Mouse (Mus musculus) layer of hippocampus, adult 2 months (tissue): ENCODE data around the gene Rps18. TPM values are rescaled to one million over a fixed set of nuclear protein-coding genes. Genes with fewer than 3 reads are reported as not detected.

ENCODE experiments used
- DNase-seq, 2 experiments: peaks; one replicate each; pipeline ENCODE4 v3.0.0; 2022; ENCODE audit warnings: low spot score in 2 of 2
- H3K27ac ChIP-seq: fragments of 200-600 bp; 2 replicates; pipeline ENCODE4 v1.8.1; 2022
- H3K4me3 ChIP-seq: fragments of 200-600 bp; 2 replicates; pipeline ENCODE4 v1.8.1; 2022; ENCODE audit warnings: mild to moderate bottlenecking
- CTCF ChIP-seq: fragments of 200-600 bp; conservative IDR thresholded peaks from 2 replicates; pipeline ENCODE4 v1.8.1; 2022; ENCODE audit warnings: antibody characterized with exemption, mild to moderate bottlenecking, moderate library complexity
- total RNA-seq, 2 experiments: library from RNA; stranded (reverse); gene quantifications; 2 replicates each; pipeline ENCODE4 v1.2.3; 2021

The Rps18 gene
- total RNA-seq, 2 experiments from 2014 or later: 310 to 336 TPM

GRCm38 (mm10) chr17:33950131-33950625 lies 5.6 kb downstream of the Rps18 start:
- no peak for DNase-seq
- TF ChIP-seq CTCF: no peak
- peak overlapping the region; percentile 94 for H3K27ac ChIP-seq
- H3K4me3 ChIP-seq: peak overlapping the region; percentile 71

GRCm38 (mm10) chr17:33948905-33949537 lies 6.8 kb downstream of the Rps18 start:
- no peak overlapping the region for H3K4me3 ChIP-seq
- no peak for TF ChIP-seq CTCF
- no peak overlapping the region for H3K27ac ChIP-seq
- DNase-seq: no peak

- Histone ChIP-seq H3K27ac (0 out of 2 replicates have a peak overlapping the region, but pooled peaks have one; percentile 7), H3K4me3 (no peak overlapping the region)
- TF ChIP-seq CTCF: no peak
- DNase-seq: no peak
Measured at GRCm38 (mm10) chr17:33948090-33948904, 7.5 kb downstream of the Rps18 start.

GRCm38 (mm10) chr17:33947430-33948089 lies 8.2 kb downstream of the Rps18 start:
- H3K27ac ChIP-seq: 0 out of 2 replicates have a peak overlapping the region, but pooled peaks have one; percentile 7
- DNase-seq: no peak
- no peak for TF ChIP-seq CTCF
- no peak overlapping the region for H3K4me3 ChIP-seq

- no peak overlapping the region for H3K4me3 ChIP-seq
- H3K27ac ChIP-seq: no peak overlapping the region
- DNase-seq: no peak
- no peak for TF ChIP-seq CTCF
Measured at GRCm38 (mm10) chr17:33943454-33943853, 12.3 kb downstream of the Rps18 start.

- no peak for DNase-seq
- Histone ChIP-seq H3K4me3 (peak overlapping the region; percentile 62), H3K27ac (no peak overlapping the region)
- no peak for TF ChIP-seq CTCF
Measured at GRCm38 (mm10) chr17:33941381-33941780, 14.4 kb downstream of the Rps18 start.

- no peak for DNase-seq
- H3K27ac ChIP-seq: peak overlapping the region; percentile 98; the same call in 1 of the 2 replicates
- peak overlapping the region; percentile 62 for H3K4me3 ChIP-seq
- TF ChIP-seq CTCF: no peak
Measured at GRCm38 (mm10) chr17:33940981-33941380, 14.8 kb downstream of the Rps18 start.

- Histone ChIP-seq H3K4me3 (peak within 1 kb of the TSS; percentile 62), H3K27ac (peak within 1 kb of the TSS; percentile 98)
- DNase-seq: peak; percentile 82 to 89
- no peak for TF ChIP-seq CTCF
Measured at GRCm38 (mm10) chr17:33940206-33940805, 15.5 kb downstream of the Rps18 start, which contains the start of the genes Pfdn6 and Wdr46. Pfdn6 (minus strand) TSS chr17:33940343. Wdr46 (plus strand) TSS chr17:33940660.

- no peak overlapping the region for H3K4me3 ChIP-seq
- TF ChIP-seq CTCF: no peak
- DNase-seq: no peak
- H3K27ac ChIP-seq: no peak overlapping the region
Measured at GRCm38 (mm10) chr17:33938783-33939182, 17.0 kb downstream of the Rps18 start.

GRCm38 (mm10) chr17:33936993-33937392 lies 18.8 kb downstream of the Rps18 start:
- Histone ChIP-seq H3K27ac (no peak overlapping the region), H3K4me3 (no peak overlapping the region)
- no peak for DNase-seq
- no peak for TF ChIP-seq CTCF

GRCm38 (mm10) chr17:33935422-33936055 lies 20.3 kb downstream of the Rps18 start:
- no peak for TF ChIP-seq CTCF
- Histone ChIP-seq H3K27ac (peak overlapping the region; percentile 51; the same call in 1 of the 2 replicates), H3K4me3 (no peak overlapping the region)
- no peak for DNase-seq

GRCm38 (mm10) chr17:33932970-33933369 lies 22.8 kb downstream of the Rps18 start:
- no peak overlapping the region for H3K27ac ChIP-seq
- H3K4me3 ChIP-seq: no peak overlapping the region
- no peak for DNase-seq
- no peak for TF ChIP-seq CTCF
